Mouse (Mus musculus) cerebellum, adult (tissue): ENCODE results near the gene Amotl2.
"Not testable (repeated sequence)": the region's sequence is repeated elsewhere in the genome, so short reads cannot be mapped to it uniquely, and the experiment has no call there.

Experiments
- ATAC-seq: cut with Nextera tagmentation; 2 replicates; pipeline ENCODE4 v1.9.2; 2017; ENCODE audit warnings: mild to moderate bottlenecking, moderate library complexity, mixed read lengths; ENCODE audit not compliant: insufficient number of reproducible peaks, low FRiP score, low TSS enrichment

Amotl2 gene

GRCm38 (mm10) chr9:102733459-102733858 lies 17.0 kb downstream of the Amotl2 start:
- ATAC-seq, result no peak

DNA sequence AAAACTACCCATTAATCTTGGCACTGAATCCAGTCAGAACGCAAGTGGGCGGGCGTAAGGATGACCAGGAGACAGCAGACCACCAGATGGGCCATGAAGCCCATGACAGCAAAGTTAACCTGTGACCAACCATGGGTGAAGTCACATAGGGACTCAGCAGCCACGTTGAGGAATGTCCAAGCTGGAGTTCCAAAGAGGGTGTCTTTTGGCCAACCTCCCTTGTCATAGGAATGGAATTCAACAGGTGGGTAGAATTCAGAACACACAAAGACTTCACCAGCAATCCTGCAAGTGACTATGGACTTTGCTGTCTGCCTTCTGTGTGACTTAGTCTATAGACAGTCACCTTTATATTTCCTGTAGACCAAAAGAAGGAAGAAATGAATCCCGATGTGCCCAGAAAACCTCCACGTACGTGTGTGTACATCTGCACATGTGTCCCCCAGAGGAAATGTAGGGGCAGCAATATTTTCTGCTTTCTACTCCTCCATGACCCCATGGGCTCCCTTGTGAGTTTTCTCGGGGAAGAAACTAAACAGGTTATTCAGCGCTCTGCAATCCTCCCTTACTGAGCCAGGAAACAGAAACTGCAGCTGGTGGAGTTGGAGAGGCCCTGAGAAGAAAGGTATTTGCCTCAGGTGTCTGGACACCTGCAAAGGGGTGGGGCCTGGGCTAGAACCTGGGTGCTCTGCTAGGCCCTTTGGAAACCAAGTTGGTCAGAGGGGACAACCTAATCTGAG lies 17.7 kb downstream of the Amotl2 start:
- no peak for ATAC-seq

- ATAC-seq, result no peak
Observed at GRCm38 (mm10) chr9:102734739-102735075, 18.2 kb downstream of the Amotl2 start.

DNA sequence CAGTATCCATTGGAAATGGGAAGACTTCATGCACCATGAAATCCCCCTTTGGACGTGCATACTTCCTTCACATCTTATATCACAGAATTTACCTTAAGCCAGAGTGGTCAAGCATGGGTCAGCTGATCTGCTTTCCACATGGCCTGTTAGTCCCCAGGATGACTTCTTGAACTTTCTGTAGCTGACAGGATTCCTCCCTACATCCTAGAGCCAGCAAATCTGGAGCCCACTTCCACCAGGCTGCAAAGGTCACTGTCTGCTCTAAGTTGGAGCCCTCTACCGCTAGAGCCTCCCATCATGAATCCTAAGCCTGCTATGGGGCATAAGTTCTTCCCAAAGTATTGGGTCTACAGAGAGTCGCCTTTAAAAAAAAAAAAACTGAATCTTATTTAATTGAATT lies 18.8 kb downstream of the Amotl2 start:
- no peak for ATAC-seq

DNA sequence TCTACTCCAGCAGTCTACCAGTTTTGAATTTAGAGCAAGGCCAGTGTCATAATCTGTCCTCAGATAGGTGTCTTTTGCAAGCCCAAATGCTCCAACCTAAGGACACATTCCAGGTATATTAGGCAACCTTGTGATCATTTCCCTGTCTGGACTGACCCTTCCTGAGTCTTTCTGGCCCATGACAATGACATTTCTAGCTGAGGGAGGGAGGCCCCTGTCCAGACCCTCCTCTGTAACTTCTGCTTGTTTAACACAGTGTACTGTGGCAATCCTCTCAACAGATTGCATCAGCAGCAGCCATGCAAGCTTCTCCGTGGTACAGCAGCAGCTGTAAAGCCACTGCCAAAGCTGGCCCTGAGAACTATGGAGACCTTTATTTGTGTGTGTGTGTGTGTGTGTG lies 19.5 kb downstream of the Amotl2 start:
- ATAC-seq, result no peak

- no peak for ATAC-seq
Observed at GRCm38 (mm10) chr9:102737405-102737804, 20.9 kb downstream of the Amotl2 start.

DNA sequence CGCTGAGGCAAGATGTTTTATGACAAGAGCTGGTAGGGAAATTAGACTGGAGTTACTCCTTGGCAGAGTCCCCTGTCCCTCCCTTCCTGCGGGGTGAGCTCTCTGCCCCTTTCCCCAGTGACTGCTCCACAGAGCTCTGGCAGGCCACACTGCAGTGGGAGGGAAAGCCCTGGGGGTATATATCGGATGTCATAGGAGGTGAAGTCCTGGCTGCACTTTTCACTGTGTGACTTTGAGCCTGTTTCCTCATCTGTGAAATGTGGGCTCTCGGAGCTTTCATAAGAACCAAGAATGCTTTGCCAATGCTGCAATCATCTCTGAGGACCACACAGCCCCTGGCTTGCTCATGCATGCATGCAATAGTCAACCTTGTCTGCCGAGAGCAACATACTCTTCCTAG lies 30.3 kb downstream of the Amotl2 start:
- no peak for ATAC-seq

DNA sequence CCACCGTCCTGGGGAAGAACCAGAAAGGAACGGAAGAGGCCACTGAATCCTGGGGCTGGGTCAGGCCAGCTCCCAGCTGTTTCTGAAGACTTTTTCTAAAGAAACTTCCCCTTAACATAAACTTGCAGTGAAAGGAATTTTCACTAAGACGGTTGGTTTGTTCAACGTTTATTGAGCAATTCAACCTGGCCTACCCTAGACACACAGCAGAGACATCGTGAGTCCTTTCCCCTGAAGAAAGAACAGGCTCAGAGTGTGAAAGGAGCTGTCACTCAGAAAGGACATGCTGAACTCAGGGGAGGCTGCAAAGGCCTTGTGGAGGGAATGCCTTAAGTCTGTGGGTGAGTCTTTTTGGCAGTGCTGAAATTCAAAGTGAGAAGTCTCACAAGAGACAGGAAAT lies 31.4 kb downstream of the Amotl2 start:
- ATAC-seq, result no peak

DNA sequence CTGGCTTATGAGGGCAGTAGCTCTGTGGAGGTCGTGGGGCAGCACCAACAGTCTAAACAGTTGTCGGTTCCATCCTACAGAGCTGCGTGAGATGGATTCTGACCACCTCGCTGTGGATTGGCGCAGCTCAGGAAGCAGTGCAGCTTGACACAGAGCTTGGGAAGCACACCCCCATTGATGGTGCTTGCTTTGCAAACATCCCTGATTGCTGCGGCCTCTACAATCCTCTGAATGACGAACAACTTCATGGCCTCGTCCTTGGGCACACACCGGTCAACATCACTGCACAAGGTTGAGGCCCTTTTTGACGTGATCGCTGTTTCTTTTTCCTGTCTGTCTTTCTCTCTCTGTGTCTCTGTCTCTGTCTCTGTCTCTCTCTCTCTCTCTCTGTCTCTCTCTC lies 32.7 kb downstream of the Amotl2 start:
- no peak for ATAC-seq

DNA sequence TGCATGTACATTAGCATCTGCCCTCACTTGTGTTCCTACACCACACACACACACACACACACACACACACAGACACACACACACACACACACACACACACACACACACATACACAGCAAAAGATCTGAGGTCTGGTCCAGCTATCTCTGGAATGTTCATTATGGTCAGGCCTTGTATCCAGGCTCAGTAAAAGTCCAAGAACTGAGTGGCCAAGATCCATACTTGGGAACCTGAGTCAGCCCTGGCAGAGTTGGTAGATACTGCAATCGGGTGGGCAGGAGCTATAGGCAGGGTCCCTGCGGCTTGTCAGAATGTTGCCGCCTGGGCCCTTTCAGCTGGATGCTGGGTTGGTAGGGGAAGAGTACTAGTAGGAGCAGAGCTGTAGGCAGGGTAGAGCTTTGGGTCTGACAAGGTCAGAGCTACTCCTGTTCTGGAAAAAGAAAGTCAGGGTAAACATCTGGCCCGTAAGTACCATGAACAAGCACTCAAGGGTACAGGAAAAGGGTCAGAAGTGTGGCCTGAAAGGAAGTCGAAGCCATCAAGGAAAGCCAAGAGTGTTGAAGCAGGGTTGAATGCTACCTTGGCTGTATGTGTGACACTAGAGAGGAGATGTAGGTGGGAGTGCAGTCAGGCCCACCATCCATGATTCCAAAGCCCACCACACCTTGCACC lies 35.3 kb downstream of the Amotl2 start:
- ATAC-seq, result no peak

GRCm38 (mm10) chr9:102753299-102753698 lies 36.8 kb downstream of the Amotl2 start:
- ATAC-seq, result no peak

- no peak for ATAC-seq
Observed at GRCm38 (mm10) chr9:102755161-102755560, 38.7 kb downstream of the Amotl2 start.

- no peak for ATAC-seq
Observed at GRCm38 (mm10) chr9:102755591-102756270, 39.3 kb downstream of the Amotl2 start.

DNA sequence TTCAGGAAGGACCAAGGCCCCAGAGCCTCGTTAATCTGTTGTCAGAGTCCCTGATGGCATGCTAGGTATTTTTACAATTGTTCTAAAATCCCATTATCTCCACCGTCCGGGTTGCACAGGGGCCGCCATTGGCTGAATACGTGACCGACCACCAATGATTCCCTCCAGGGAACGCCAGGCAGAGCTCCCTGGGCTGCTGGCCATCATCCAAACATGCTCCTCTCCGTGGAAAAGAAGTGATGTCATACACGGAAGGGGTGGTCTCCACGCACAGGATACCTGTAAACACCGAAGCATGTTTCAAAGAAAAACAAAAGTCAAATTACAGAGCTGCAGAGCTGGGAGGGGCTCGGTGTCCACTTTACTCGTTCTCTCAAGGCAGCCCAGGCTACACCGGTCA lies 39.9 kb downstream of the Amotl2 start:
- ATAC-seq, result no peak

- ATAC-seq, result no peak
Observed at GRCm38 (mm10) chr9:102758851-102759250, 42.4 kb downstream of the Amotl2 start.

- no peak for ATAC-seq
Observed at GRCm38 (mm10) chr9:102759581-102760001, 43.1 kb downstream of the Amotl2 start.

DNA sequence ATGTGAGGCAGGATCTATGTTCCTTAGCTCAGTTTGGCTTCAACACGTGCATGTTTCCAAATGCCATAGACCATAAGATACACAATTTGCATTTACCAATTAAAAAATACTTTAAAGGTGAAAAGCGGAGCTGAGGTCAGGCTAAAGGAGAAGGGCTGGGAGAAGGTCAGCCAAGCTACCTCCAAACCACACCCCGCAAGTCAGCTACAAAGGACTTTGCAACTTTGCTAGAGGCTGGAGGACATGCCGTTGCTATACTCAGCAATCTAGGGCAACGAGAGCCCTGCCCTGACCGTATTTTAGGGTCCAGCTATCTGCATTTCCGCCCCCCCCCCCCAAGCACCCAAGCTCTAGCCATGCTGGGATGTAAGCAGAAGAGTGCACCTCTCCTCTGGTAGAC lies 45.1 kb downstream of the Amotl2 start:
- no peak for ATAC-seq

GRCm38 (mm10) chr9:102762836-102763235 lies 46.4 kb downstream of the Amotl2 start:
- ATAC-seq, result no peak

DNA sequence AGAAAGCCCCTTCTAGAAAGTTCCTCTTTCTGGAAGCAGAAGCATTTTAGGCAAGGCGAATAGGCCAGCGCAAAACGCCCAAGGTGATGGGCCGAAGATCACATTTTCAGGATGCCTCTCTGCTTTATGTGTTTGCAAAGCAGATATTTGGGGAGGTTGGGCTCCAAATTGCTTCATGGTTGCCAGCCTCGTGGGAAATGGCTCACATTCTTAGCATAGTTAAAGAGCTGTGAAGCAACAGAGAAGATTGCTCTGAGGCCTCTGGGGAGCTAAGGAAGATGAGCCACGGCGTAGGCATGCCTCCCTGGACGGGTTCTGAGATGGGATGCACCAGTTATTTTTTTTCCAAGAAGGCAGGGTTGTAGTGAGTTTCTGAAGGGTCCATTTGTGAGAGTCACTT lies 47.0 kb downstream of the Amotl2 start:
- no peak for ATAC-seq

DNA sequence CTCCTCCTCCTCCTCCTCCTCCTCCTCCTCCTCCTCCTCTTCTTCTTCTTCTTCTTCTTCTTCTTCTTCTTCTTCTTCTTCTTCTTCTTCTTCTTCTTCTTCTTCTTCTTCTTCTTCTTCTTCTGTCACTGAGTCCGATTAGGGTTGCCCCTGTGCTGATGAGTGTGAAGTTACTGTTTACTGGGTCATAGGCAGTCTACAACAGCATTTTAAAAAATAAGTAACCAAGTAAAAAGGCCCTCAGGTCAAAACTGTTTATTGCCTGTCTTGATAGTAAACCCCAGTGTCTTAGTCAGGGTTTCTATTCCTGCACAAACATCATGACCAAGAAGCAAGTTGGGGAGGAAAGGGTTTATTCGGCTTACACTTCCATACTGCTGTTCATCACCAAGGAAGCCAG lies 48.1 kb downstream of the Amotl2 start:
- not testable (repeated sequence) for ATAC-seq

DNA sequence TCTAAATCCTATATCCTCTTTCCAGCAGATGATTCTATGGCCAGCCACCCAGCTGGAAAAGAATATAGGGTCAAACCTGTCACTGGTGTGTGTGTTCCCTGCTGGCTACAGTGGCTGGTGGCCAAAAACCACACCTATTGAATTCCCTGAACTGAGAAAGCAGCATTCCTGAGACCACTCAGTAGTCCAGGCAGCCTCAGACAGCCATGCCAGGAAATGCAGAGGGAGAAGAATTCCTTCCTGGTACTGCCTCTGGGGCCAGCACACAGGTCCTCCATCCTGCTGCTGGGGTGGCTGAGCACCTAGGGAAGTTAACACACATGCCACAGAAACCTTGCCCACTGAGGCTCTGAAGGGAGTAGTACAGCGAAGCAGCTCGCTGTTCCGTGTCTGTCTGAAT lies 50.3 kb downstream of the Amotl2 start:
- ATAC-seq, result no peak

DNA sequence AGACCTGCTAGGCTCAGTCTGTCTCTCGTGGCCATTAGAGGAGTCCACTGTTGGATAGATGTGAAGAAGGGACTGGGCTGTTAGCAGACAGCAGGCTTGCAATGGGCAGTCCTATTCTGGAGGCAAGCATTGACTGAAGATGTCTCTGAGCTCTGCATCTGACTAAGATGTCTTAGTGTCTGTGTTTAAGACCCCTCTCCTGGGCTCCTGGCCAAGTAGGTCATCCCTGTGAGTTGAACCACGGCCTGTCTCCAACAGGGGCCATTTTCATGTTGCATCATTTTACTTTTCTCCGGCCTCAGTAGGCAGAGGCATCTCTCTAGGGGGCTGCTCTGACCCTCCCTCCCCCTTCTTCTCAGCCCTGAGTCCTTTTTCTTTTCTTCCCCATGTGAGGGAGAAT lies 52.8 kb downstream of the Amotl2 start:
- no peak for ATAC-seq
